Mouse (Mus musculus) CH12.LX (cell line): ENCODE measurements around the gene Fgd2.

ENCODE experiments used
- CTCF ChIP-seq, 2 experiments: IDR thresholded peaks in 1 of 2; conservative IDR thresholded peaks in 1 of 2; 2 replicates each; pipeline ENCODE4 v1.5.1; 2011 to 2012; ENCODE audit warnings: low read depth in 2 of 2, low read length in 2 of 2, improper control_type of control experiment in 1 of 2, inconsistent platforms in 1 of 2, mild to moderate bottlenecking in 1 of 2, moderate library complexity in 1 of 2
- E2F4 ChIP-seq: IDR thresholded peaks from 2 replicates; pipeline ENCODE4 v1.6.1; 2011; ENCODE audit warnings: low read depth, low read length, improper control_type of control experiment; ENCODE audit not compliant: insufficient replicate concordance
- EP300 ChIP-seq: IDR thresholded peaks from 2 replicates; pipeline ENCODE4 v1.6.1; 2011; ENCODE audit warnings: low read length, improper control_type of control experiment
- MEF2A ChIP-seq: IDR thresholded peaks from 2 replicates; pipeline ENCODE4 v1.6.1; 2014; ENCODE audit warnings: low read depth, mild to moderate bottlenecking, inconsistent platforms, low read length, improper control_type of control experiment, borderline replicate concordance
- MYC ChIP-seq: IDR thresholded peaks from 2 replicates; pipeline ENCODE4 v1.6.1; 2011; ENCODE audit warnings: low read depth, mild to moderate bottlenecking, improper control_type of control experiment, low read length
- NRF1 ChIP-seq: IDR thresholded peaks from 2 replicates; pipeline ENCODE4 v1.6.1; 2014; ENCODE audit warnings: low read depth, mild to moderate bottlenecking, inconsistent platforms, low read length, improper control_type of control experiment, moderate library complexity
- POLR2A ChIP-seq: IDR thresholded peaks from 2 replicates; pipeline ENCODE4 v1.6.1; 2011; ENCODE audit warnings: low read depth, mild to moderate bottlenecking, improper control_type of control experiment, low read length
- POLR2AphosphoS2 ChIP-seq: IDR thresholded peaks from 2 replicates; pipeline ENCODE4 v1.6.1; 2011; ENCODE audit warnings: low read depth, low read length, improper control_type of control experiment
- RAD21 ChIP-seq: IDR thresholded peaks from 2 replicates; pipeline ENCODE4 v1.6.1; 2011; ENCODE audit warnings: low read depth, mild to moderate bottlenecking, low read length, improper control_type of control experiment, moderate library complexity
- UBTF ChIP-seq: IDR thresholded peaks from 2 replicates; pipeline ENCODE4 v1.6.1; 2012; ENCODE audit warnings: low read depth, mild to moderate bottlenecking, inconsistent platforms, low read length, improper control_type of control experiment, moderate library complexity

DNA sequence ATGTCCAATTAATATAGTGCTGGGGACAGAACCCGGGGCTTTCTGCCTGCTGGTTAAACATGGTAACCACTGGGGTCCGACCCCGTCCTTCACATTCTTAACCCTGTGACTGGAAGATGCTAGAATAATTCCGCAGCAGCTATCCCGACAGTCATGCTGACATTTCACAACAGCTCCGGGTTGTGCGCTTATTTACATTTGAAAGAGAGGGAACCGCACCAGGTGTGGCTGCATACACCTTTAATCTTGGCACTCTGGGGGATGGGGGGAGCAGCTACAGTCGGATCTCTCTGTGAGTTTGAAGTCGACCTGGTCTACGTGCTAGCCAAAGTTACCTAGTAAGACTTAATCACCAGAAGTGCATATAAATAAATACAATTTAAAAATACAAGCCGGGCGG lies 44.8 kb downstream of the Fgd2 start:
- TF ChIP-seq E2F4, result no peak
- no peak for TF ChIP-seq CTCF (conservative IDR thresholded peaks at IDR 0.05 in 1 of 2, IDR thresholded peaks at IDR 0.05 in 1 of 2; ENCODE audit: low read depth in 2 of 2, low read length in 2 of 2)
- TF ChIP-seq EP300, result no peak
- no peak for TF ChIP-seq NRF1
- TF ChIP-seq MEF2A, result no peak
- no peak for TF ChIP-seq RAD21
- no peak for TF ChIP-seq MYC
- TF ChIP-seq UBTF, result no peak
- TF ChIP-seq POLR2A, result no peak
- no peak for TF ChIP-seq POLR2AphosphoS2
